Mouse (Mus musculus) embryonic stem cell, embryonic (primary cell): ENCODE data around the gene Tpcn2.

Experiments used
- CTCF ChIA-PET, 4 experiments: fragments of 300-600 bp in 2 of 4; fragments of 350-600 bp in 2 of 4; sonication (Branson Sonifier 250); formaldehyde crosslinking; loops; one replicate each; lab custom pipeline; 2022; ENCODE audit warnings: inconsistent platforms in 2 of 4; lab: Charles Lee
- POLR2A ChIA-PET, 4 experiments: fragments of 300-600 bp in 2 of 4; fragments of 350-600 bp in 2 of 4; sonication (Branson Sonifier 250); formaldehyde crosslinking; loops; one replicate each; lab custom pipeline; 2022; ENCODE audit warnings: antibody characterized with exemption in 4 of 4, inconsistent platforms in 1 of 4; lab: Charles Lee

Tpcn2 gene

DNA sequence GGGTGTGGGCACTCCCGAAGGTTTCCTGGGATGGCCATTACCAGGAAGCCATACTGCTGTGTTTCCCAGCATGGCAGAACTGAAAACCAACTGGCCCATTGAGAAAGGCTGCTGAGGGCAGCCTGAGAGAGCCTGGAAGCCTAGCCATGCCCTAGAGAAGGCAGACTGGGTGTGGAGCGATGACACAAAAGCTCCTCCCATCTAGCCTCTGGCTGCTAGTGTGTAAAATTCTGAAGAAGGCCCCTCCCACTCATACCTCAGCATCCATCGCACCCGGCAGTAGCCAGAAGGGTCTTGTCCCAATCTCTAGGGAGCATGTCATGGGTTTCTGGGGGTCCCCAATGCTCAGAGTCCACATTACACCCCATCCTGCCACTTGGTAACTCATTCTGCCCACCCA lies 2.4 kb downstream of the Tpcn2 start:
- ChIA-PET POLR2A (interaction anchor here in 2 of 4 experiments (0.7 to 1.4 kb wide), 8 partner anchors 8 to 346 kb away, joined by 3 to 4 read pairs (median 3); no protein-coding TSS in a partner anchor), CTCF (interaction anchor here in 2 of 4 experiments (0.5 to 1.1 kb wide), 3 partner anchors 14 to 1208 kb away, joined by 3 to 6 read pairs (median 3); no protein-coding TSS in a partner anchor)

DNA sequence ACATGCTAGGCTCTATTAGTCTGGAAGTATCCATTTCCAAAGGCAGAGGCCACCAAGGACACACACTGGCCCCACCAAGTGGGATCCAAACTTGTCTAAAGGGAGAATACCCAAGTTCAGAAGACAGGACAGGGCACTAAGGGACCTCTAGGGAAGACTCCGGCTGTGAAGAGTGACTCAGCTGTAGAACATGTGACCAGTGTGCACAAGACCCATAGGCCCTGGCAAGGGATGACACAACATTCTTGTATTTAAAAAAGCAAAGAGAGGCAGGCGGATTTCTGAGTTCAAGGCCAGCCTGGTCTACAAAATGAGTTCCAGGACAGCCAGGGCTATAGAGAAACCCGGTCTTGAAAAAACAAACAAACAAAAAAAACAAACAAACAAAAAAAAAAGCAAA lies 8.3 kb downstream of the Tpcn2 start:
- ChIA-PET CTCF (no interaction called here), POLR2A (interaction anchor here in 1 of 4 experiments (1.6 kb wide), 1 partner anchor 20 kb away, joined by 3 read pairs; no protein-coding TSS in a partner anchor)

GRCm38 (mm10) chr7:145270955-145271354 lies 12.9 kb downstream of the Tpcn2 start:
- ChIA-PET CTCF (interaction anchor here in 1 of 4 experiments (0.6 kb wide), 1 partner anchor 495 kb away, joined by 3 read pairs; no protein-coding TSS in a partner anchor), POLR2A (interaction anchor here in 2 of 4 experiments (0.6 to 1.1 kb wide), 3 partner anchors 13 to 43 kb away, joined by 3 to 5 read pairs (median 4); partner anchors contain the start of gene Tpcn2 (in 1 of the 2))

DNA sequence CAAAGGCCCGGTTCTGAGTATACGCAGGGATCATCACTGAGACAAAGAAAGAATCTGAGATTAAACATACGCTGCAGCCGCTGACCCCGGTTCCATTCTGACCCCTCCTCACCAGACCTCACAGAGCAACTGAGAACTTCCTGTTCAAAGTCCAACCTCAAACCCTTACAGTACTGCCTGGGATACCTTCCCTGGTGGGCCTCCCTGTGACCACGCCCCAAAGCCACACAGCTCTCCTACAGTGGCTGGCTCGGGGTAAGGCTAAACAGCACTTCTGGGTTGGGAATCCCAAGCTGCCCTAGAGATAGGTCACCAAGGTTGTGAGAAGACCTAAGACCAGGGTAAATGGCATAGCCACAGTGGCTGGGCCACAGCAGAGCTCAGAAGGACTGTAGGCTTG lies 14.9 kb downstream of the Tpcn2 start:
- CTCF ChIA-PET = interaction anchor here in 1 of 4 experiments (1.1 kb wide), 1 partner anchor 25 kb away, joined by 5 read pairs; no protein-coding TSS in a partner anchor
- POLR2A ChIA-PET = interaction anchor here in 1 of 4 experiments (0.6 to 1.7 kb wide), 4 partner anchors 15 to 113 kb away, joined by 3 to 8 read pairs (median 4); partner anchors contain the start of gene Tpcn2

DNA sequence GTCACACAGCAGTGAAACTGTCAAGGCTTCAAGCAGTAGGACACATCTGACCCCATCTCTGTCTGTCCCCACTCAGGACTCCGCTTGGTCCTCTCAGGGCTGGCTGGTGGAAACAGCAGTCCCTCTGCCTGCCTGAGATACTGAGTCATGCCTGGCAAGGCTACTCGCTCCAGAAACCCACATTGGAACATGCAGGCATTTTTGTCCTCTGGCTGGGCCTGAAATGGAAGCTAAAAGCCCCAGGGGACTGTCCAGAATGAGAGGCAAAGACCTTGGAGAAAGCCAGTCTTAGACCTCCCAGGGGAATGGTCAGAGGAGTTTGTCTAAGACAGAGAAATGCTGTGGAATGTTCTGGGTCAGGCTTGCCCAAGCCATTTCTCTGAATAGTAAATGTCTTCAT lies 17.8 kb downstream of the Tpcn2 start:
- POLR2A ChIA-PET = interaction anchor here in 1 of 4 experiments (1.4 kb wide), 1 partner anchor 14 kb away, joined by 4 read pairs; no protein-coding TSS in a partner anchor
- CTCF ChIA-PET = interaction anchor here in 1 of 4 experiments (1.0 kb wide), 1 partner anchor 13 kb away, joined by 4 read pairs; no protein-coding TSS in a partner anchor

- ChIA-PET CTCF (interaction anchor here in 3 of 4 experiments (0.6 to 1.5 kb wide), 5 partner anchors 11 to 363 kb away, joined by 3 to 6 read pairs (median 5); partner anchors contain the start of gene Tpcn2 (in 1 of the 3)), POLR2A (interaction anchor here in 3 of 4 experiments (0.6 to 1.6 kb wide), 8 partner anchors 11 to 56 kb away, joined by 3 to 8 read pairs (median 4); no protein-coding TSS in a partner anchor)
These were observed 19.6 kb downstream of the Tpcn2 start for GRCm38 (mm10) chr7:145264202-145264601.

DNA sequence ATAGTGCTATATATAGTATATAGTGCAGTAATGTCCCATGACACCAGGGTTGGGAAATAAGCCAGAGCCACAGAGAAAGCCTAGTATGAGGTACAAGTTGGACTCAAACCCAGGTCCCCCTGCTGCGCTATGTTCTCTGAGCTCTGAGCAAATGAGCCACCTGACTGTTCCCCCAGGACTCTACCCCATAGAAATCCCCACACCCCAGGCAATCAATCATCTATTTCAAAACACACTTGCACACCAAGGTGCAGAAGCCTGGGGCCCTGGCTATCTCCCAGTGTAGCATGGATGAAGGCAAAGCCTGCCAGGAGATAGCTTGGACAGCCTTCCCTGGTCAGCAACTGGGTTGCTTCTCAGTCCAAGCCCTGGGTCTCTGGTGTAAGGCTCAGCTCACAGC lies 27.7 kb downstream of the Tpcn2 start:
- ChIA-PET POLR2A (interaction anchor here in 2 of 4 experiments (0.5 to 2.3 kb wide), 3 partner anchors 62 to 315 kb away, joined by 3 to 6 read pairs (median 3); no protein-coding TSS in a partner anchor), CTCF (interaction anchor here in 1 of 4 experiments (1.2 kb wide), 1 partner anchor 28 kb away, joined by 4 read pairs; the partner anchor contains the start of gene Tpcn2)

DNA sequence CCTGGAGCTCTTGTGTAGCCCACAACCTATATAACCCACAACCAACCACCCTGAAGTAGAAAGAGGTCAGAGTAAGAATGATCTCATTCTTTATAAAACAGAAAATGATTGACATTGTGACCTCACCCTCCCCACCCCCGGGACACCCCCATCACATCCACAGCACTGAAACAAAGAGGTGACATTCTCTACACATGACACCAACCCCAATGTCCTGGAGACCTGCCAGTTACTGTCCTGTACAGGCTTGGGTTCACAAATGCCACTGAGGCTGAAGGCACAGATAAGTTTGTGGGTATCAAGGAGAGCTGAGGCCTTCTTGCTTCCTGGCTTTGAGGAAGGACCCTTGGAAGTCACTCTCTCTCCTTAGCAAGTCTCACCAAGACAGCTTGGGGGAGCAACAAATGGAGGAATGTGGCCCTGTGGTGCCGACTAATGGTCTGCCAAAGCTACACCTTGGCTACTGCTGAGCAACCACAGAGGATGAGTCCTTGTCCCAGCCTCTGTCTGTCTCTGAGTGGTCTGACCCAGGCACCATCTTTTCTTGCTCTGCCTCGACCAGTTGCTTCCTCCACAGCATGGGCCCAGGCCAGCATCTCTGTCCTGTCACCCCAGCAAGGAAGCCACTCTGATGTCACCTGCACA lies 29.7 kb downstream of the Tpcn2 start:
- CTCF ChIA-PET = interaction anchor here in 3 of 4 experiments (0.7 to 3.5 kb wide), 11 partner anchors 13 to 346 kb away, joined by 3 to 29 read pairs (median 5); partner anchors contain the start of gene Tpcn2 (in 1 of the 3)
- POLR2A ChIA-PET = interaction anchor here in 3 of 4 experiments (0.9 to 2.8 kb wide), 8 partner anchors 10 to 30 kb away, joined by 3 to 16 read pairs (median 5); partner anchors contain the start of gene Tpcn2 (in 3 of the 3)

- ChIA-PET CTCF (interaction anchor here (0.5 to 3.5 kb wide), 44 partner anchors 10 to 346 kb away, joined by 3 to 29 read pairs (median 4); partner anchors contain the start of genes Tpcn2 (in 4 of the 4), Mrgprf (in 2 of the 4) and LTO1 (in 1 of the 4)), POLR2A (interaction anchor here in 3 of 4 experiments (0.9 to 2.8 kb wide), 10 partner anchors 8 to 50 kb away, joined by 3 to 16 read pairs (median 4); partner anchors contain the start of gene Tpcn2 (in 3 of the 3))
These were observed 30.9 kb downstream of the Tpcn2 start for GRCm38 (mm10) chr7:145252715-145253476.

DNA sequence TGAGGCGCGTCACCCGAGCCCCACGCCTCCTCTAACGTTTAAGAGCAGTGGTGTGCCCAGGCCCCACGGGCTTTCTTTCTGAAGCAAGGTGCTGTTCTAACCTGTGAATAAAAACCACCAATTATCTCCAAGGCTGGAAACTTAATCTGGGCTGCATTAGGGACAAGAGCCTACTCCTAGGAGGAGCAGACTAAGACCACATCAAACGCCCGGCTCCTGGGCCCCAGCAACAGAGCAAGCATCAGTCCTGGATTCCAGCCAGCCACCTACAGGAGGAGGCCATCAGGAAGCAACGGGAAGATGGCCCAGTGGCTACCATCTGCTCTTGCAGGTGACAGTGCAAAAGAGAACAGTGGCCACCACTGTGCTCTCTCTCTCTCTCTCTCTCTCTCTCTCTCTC lies 33.6 kb downstream of the Tpcn2 start:
- ChIA-PET POLR2A (interaction anchor here in 1 of 4 experiments (1.0 kb wide), 1 partner anchor 310 kb away, joined by 3 read pairs; the partner anchor contains the start of gene Ccnd1), CTCF (interaction anchor here in 1 of 4 experiments (0.6 kb wide), 1 partner anchor 318 kb away, joined by 3 read pairs; no protein-coding TSS in a partner anchor)

DNA sequence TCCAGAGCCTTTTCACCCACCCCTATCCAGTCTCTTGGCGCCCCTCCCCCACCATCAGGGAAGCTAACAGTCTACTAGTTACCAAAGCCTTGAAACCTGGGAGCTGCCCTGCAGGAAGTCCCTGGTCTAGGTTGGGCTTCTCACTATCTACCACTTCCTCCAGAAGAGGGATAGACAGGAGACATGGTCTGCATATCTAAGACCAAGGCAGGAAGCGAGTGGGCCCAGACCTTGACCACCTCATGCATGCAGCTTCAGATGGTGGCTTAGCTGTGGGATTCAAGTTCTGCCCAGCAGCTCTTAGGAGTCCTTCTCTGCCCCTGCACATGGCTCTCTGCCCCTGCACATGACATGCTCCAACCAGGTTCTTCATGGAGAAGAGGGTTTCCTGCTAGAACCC lies 34.9 kb downstream of the Tpcn2 start:
- POLR2A ChIA-PET = interaction anchor here in 2 of 4 experiments (1.2 to 1.5 kb wide), 3 partner anchors 14 to 322 kb away, joined by 3 to 4 read pairs (median 3); partner anchors contain the start of gene Ccnd1 (in 1 of the 2)
- CTCF ChIA-PET = interaction anchor here in 3 of 4 experiments (1.0 to 1.7 kb wide), 3 partner anchors 38 to 317 kb away, joined by 3 read pairs; no protein-coding TSS in a partner anchor

GRCm38 (mm10) chr7:145242851-145243712 lies 40.7 kb downstream of the Tpcn2 start:
- ChIA-PET CTCF (interaction anchor here (0.5 to 4.7 kb wide), 13 partner anchors 10 to 336 kb away, joined by 3 to 26 read pairs (median 4); partner anchors contain the start of gene Tpcn2 (in 2 of the 4)), POLR2A (interaction anchor here in 2 of 4 experiments (0.9 to 1.6 kb wide), 4 partner anchors 18 to 354 kb away, joined by 3 to 6 read pairs (median 4); partner anchors contain the start of gene Tpcn2 (in 1 of the 2))

DNA sequence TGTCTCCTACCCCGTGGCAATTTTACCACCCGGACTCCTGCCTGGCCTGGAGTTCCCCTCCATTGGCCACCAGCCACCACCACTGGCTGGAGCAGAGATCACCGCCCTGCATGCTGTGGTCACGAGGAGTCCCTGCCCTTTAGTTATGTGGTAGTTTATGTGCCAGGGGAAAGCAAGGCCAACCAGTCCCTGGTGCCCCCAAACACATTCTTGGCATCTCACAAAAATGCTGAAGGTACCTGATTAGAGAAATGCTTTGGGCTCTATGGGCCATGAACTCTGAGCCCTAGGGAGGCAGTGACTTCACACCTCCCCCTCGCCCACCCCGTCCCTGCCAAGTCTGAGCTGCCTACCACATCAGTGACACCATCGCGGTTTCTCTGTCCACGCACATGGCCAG lies 41.8 kb downstream of the Tpcn2 start:
- POLR2A ChIA-PET = interaction anchor here in 2 of 4 experiments (1.1 to 1.6 kb wide), 4 partner anchors 42 to 353 kb away, joined by 3 to 4 read pairs (median 3); partner anchors contain the start of gene Tpcn2 (in 1 of the 2)
- CTCF ChIA-PET = interaction anchor here (0.9 to 4.7 kb wide), 8 partner anchors 11 to 335 kb away, joined by 3 to 26 read pairs (median 4); partner anchors contain the start of gene Tpcn2 (in 2 of the 4)

GRCm38 (mm10) chr7:145240929-145241328 lies 42.9 kb downstream of the Tpcn2 start:
- POLR2A ChIA-PET = interaction anchor here in 1 of 4 experiments (0.7 to 1.2 kb wide), 6 partner anchors 10 to 305 kb away, joined by 3 to 7 read pairs (median 3); partner anchors contain the start of gene Ccnd1
- CTCF ChIA-PET = interaction anchor here in 2 of 4 experiments (0.9 to 4.7 kb wide), 6 partner anchors 12 to 310 kb away, joined by 3 to 26 read pairs (median 4); no protein-coding TSS in a partner anchor

- ChIA-PET CTCF (interaction anchor here in 3 of 4 experiments (0.6 to 2.1 kb wide), 9 partner anchors 13 to 1276 kb away, joined by 3 to 7 read pairs (median 3); no protein-coding TSS in a partner anchor), POLR2A (interaction anchor here in 1 of 4 experiments (0.6 to 1.2 kb wide), 6 partner anchors 13 to 483 kb away, joined by 3 to 4 read pairs (median 3); partner anchors contain the start of gene Ccnd1)
These were observed 43.9 kb downstream of the Tpcn2 start for GRCm38 (mm10) chr7:145239736-145240505.
